Mouse (Mus musculus) hindbrain, embryonic 10.5 days (tissue): Measurements from ENCODE around the gene Brip1. TPM values are rescaled to one million over a fixed set of nuclear protein-coding genes. Genes with fewer than 3 reads are reported as not detected.

ENCODE experiments used
- DNase-seq: peaks from one replicate; pipeline ENCODE4 v3.0.0-alpha.2; 2017; ENCODE audit warnings: low spot score
- H3K27ac ChIP-seq: fragments of 300-500 bp; sonication (generic); 2 replicates; pipeline ENCODE4 v1.5.1; 2016; ENCODE audit warnings: mild to moderate bottlenecking, moderate library complexity
- H3K27me3 ChIP-seq: fragments of 300-500 bp; sonication (generic); 2 replicates; pipeline ENCODE4 v1.6.1; 2016; ENCODE audit warnings: mild to moderate bottlenecking; ENCODE audit not compliant: poor library complexity, insufficient read depth, severe bottlenecking
- H3K36me3 ChIP-seq: fragments of 300-500 bp; sonication (generic); 2 replicates; pipeline ENCODE4 v1.6.1; 2016; ENCODE audit warnings: mild to moderate bottlenecking, moderate library complexity
- H3K4me1 ChIP-seq: fragments of 300-500 bp; sonication (generic); replicated peaks from 2 replicates; pipeline ENCODE4 v1.6.1; 2016; ENCODE audit warnings: mild to moderate bottlenecking
- H3K4me3 ChIP-seq: fragments of 300-500 bp; sonication (generic); 2 replicates; pipeline ENCODE4 v1.5.1; 2016; ENCODE audit warnings: mild to moderate bottlenecking, moderate library complexity
- H3K9me3 ChIP-seq: fragments of 300-500 bp; sonication (generic); 2 replicates; pipeline ENCODE4 v1.6.1; 2016; ENCODE audit warnings: mild to moderate bottlenecking, moderate library complexity
- WGBS: fragments of 180-500 bp; shearing (Covaris S2); methylation state at CpG from one replicate; pipeline ENCODE4 v1.1.7; 2016; 5-methylcytosine and 5-hydroxymethylcytosine counted together
- polyA plus RNA-seq: library from polyadenylated mRNA; unstranded; fragments of >200 nt; fragmentation: Nextera tagmentation; extraction: Ambion mirVana; gene quantifications from 2 replicates; pipeline ENCODE4 v1.2.1, GENCODE M21; 2016

Gene Brip1
- polyA plus RNA-seq, 1 experiment from 2014 or later: 8.7 TPM

DNA sequence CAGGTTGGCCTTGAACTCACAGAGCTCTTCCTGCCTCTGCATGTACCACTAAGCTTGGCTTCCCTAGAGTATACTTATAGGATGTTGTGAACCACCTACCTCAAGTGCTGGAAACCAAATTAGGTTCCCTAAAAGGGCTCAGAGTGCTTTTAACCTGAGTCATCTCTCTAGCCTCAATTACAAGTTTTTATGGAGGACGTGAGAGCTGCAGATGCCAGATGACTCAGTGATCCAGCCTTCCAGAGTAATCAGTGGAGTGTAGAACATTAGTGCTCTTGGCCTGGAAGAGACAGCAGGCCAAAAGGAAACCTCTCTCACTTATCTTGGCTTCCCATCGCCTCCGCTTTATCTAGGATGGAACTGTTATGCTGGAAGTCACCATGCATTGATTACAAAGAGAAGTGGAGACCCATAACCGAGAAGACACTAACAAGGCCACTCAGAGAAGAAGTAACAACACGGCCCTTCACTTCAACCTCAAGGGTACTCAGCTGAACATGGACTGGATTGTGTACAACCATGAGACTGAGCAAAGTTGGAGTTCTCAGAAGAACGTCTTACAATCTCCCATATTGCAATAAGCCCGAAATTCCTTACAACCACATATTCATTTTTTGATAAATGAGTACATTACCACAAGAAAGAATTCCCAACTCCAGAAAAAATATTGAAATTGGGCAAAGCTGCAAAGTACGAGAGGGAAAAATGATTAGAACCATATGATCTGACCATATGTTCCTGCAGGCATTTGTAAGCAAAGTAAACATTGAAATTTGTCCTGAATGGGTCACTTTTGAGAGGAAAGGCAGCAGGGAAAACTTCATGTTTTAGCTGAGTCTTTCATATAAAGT, 150.3 kb downstream of the Brip1 start:
- no peaks in the 10 kb centered on the region for H3K27me3 ChIP-seq
- no peak overlapping the region for H3K4me3 ChIP-seq
- H3K4me1 ChIP-seq: peaks cover 10% of the 10 kb centered on the region
- DNase-seq: no peak
- H3K9me3 ChIP-seq: no peaks in the 10 kb centered on the region
- WGBS: 85% methylated on average over 8 of the region's 8 CpGs
- no peaks in the 10 kb centered on the region for H3K36me3 ChIP-seq
- peak overlapping the region; percentile 64; the same call in 1 of the 2 replicates for H3K27ac ChIP-seq

DNA sequence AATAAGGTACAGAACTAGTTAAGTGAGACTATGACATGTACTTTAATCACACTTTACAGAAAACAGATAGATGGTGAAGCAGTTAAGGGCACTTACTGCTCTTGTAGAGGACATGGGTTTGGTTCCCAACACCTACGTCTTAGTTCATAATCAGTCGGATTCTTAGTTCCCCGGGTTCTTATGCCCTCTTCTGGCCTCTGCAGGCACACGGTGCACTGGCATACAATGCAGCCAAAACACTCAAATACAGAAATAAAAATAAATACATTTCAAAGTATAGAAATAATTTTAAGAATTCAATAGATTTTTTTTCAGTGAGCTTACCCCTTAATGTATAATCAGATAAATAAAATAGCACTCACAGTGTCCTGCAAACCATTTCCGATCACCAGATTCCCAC, 161.0 kb downstream of the Brip1 start:
- H3K27ac ChIP-seq: no peak overlapping the region
- DNase-seq: no peak
- no peaks in the 10 kb centered on the region for H3K9me3 ChIP-seq
- no peaks in the 10 kb centered on the region for H3K27me3 ChIP-seq
- WGBS: 80% methylated on average over 5 of the region's 5 CpGs
- H3K4me1 ChIP-seq: no peaks in the 10 kb centered on the region
- H3K36me3 ChIP-seq: no peaks in the 10 kb centered on the region
- no peak overlapping the region for H3K4me3 ChIP-seq

GRCm38 (mm10) chr11:86039355-86039754, 161.6 kb downstream of the Brip1 start:
- no peaks in the 10 kb centered on the region for H3K4me1 ChIP-seq
- H3K36me3 ChIP-seq: no peaks in the 10 kb centered on the region
- H3K27me3 ChIP-seq: no peaks in the 10 kb centered on the region
- H3K9me3 ChIP-seq: no peaks in the 10 kb centered on the region
- whole genome bisulfite sequencing: 77% methylated on average over 8 of the region's 8 CpGs
- H3K27ac ChIP-seq: no peak overlapping the region
- DNase-seq: no peak
- no peak overlapping the region for H3K4me3 ChIP-seq

DNA sequence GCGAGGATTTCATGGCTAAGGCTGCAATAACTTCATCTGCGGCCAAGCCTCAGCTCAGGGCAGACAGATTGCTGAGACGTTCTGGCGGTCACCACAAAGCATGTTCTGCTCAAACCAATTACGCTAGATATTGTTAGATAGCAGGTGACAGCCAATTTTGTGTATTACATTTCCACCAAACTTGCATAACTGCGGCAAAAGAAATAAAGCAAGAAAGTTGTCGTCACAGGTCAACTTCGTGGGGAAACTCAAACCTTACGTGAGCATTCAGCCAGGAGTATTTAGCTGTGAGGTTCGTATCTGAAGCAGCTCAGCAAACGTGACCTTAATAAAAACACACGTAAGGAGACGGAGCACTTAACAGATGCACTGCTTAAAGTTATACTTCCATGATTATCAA, 162.3 kb downstream of the Brip1 start:
- Histone ChIP-seq H3K4me1 (no peaks in the 10 kb centered on the region), H3K4me3 (no peak overlapping the region), H3K27ac (no peak overlapping the region), H3K27me3 (no peaks in the 10 kb centered on the region), H3K9me3 (no peaks in the 10 kb centered on the region), H3K36me3 (no peaks in the 10 kb centered on the region)
- 88% methylated on average over 13 of the region's 13 CpGs for WGBS
- no peak for DNase-seq

GRCm38 (mm10) chr11:86032910-86033309, 168.1 kb downstream of the Brip1 start:
- Histone ChIP-seq H3K9me3 (no peaks in the 10 kb centered on the region), H3K36me3 (no peaks in the 10 kb centered on the region), H3K27ac (no peak overlapping the region), H3K4me3 (no peak overlapping the region), H3K27me3 (no peaks in the 10 kb centered on the region), H3K4me1 (no peaks in the 10 kb centered on the region)
- DNase-seq: no peak
- WGBS: 78% methylated on average over 4 of the region's 4 CpGs

DNA sequence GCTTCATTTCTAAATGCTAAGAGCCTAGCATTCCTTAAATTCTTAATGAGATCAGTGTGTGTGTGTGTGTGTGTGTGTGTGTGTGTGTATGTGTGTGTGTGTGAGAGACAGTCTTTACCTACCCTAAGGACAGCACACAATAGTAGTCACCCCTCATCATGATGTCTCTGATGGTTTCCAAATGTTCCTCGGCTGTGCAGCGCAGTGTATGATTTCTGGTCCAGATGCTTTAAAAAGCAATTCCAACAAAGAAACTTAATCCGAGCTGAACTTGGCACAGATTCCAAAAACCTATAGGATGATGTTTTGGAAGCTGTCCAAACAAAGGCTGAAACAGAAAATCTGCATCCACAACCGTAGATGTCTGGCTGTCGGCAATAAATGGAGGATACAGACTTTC, 173.0 kb downstream of the Brip1 start:
- Histone ChIP-seq H3K9me3 (no peaks in the 10 kb centered on the region), H3K36me3 (no peaks in the 10 kb centered on the region), H3K27me3 (no peaks in the 10 kb centered on the region), H3K27ac (no peak overlapping the region), H3K4me1 (peaks cover 14% of the 10 kb centered on the region), H3K4me3 (no peak overlapping the region)
- WGBS: 85% methylated on average over 5 of the region's 5 CpGs
- DNase-seq: no peak

GRCm38 (mm10) chr11:86026556-86027194, 174.3 kb downstream of the Brip1 start:
- no peak overlapping the region for H3K4me3 ChIP-seq
- WGBS: 26% methylated on average over 7 of the region's 7 CpGs
- no peaks in the 10 kb centered on the region for H3K27me3 ChIP-seq
- DNase-seq: peak; percentile 16
- no peaks in the 10 kb centered on the region for H3K9me3 ChIP-seq
- no peaks in the 10 kb centered on the region for H3K36me3 ChIP-seq
- peak overlapping the region; percentile 50; the same call in 1 of the 2 replicates for H3K27ac ChIP-seq
- H3K4me1 ChIP-seq: peaks cover 18% of the 10 kb centered on the region

DNA sequence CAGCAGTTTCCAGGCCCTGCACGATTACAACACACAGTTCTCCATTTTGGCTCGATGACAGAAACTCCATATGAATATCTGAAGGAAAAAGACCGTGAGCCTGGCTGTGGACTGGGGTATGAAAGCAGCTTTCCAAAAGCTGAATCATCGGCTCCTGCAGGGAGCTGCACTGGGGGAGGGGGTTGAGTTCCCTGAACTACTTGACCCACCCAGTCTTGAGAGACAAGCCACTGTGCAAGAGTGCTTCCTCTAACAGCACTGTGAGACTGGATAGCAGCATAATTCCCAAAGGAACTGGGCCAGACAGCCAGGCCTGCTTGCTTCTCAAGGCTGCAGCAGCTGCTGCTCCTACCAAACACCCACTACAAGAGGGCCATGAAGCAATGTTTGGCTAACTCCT, 178.6 kb downstream of the Brip1 start:
- no peaks in the 10 kb centered on the region for H3K27me3 ChIP-seq
- 82% methylated on average over 4 of the region's 4 CpGs for WGBS
- H3K9me3 ChIP-seq: no peaks in the 10 kb centered on the region
- no peaks in the 10 kb centered on the region for H3K36me3 ChIP-seq
- H3K4me3 ChIP-seq: no peak overlapping the region
- peaks cover 22% of the 10 kb centered on the region for H3K4me1 ChIP-seq
- no peak for DNase-seq
- 0 out of 2 replicates have a peak overlapping the region, but pooled peaks have one; percentile 23 for H3K27ac ChIP-seq

- no peak for DNase-seq
- Histone ChIP-seq H3K27ac (no peak overlapping the region), H3K4me1 (peaks cover 13% of the 10 kb centered on the region), H3K36me3 (no peaks in the 10 kb centered on the region), H3K9me3 (no peaks in the 10 kb centered on the region), H3K27me3 (no peaks in the 10 kb centered on the region), H3K4me3 (no peak overlapping the region)
- WGBS: 61% methylated on average over 1 of the region's 1 CpGs
Measured at GRCm38 (mm10) chr11:86020033-86020432, 181.0 kb downstream of the Brip1 start.

DNA sequence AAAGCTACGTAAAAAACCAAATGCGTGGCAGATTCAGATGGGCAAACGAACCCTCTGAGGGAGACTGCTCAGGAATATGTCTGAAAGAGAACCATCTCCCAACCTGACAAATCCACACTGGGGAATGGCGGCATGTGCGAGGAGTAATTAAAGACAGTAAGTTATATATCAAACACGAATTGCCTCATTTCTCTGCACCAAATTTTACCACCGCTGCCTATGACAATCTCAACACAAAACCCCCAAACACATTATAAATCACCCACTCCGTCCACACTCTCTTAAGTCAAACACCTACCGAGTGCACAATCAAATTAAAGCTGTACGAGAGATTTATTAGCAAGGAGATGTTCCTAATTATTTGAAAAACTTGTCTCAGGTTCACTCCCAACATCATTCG, 184.8 kb downstream of the Brip1 start:
- DNase-seq: no peak
- no peaks in the 10 kb centered on the region for H3K27me3 ChIP-seq
- H3K36me3 ChIP-seq: no peaks in the 10 kb centered on the region
- H3K27ac ChIP-seq: no peak overlapping the region
- H3K4me3 ChIP-seq: no peak overlapping the region
- no peaks in the 10 kb centered on the region for H3K9me3 ChIP-seq
- peaks cover 8% of the 10 kb centered on the region; the same call in 1 of the 2 replicates for H3K4me1 ChIP-seq
- WGBS: 90% methylated on average over 11 of the region's 11 CpGs

DNA sequence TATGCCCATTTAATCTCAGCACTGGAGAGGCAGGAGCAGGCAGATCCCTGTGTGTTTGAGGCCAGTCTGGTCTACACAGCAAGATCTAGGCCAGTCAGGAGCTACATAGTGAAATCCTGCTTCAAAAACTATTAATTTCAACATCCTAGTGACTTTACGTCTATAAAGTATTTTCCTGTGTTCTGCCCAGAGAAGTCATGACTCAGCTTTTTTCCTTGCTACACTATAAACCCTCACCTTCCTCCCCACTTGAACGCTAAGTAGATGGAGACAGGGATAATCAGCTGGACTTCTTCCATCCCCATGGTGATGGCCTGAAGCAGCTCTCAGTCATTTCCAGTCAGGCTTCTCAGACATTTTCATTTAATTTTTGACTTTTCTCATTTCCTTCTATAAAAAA, 187.9 kb downstream of the Brip1 start:
- 83% methylated on average over 2 of the region's 2 CpGs for WGBS
- H3K9me3 ChIP-seq: no peaks in the 10 kb centered on the region
- peaks cover 8% of the 10 kb centered on the region; the same call in 1 of the 2 replicates for H3K4me1 ChIP-seq
- no peak for DNase-seq
- H3K27ac ChIP-seq: no peak overlapping the region
- H3K4me3 ChIP-seq: no peak overlapping the region
- H3K36me3 ChIP-seq: no peaks in the 10 kb centered on the region
- H3K27me3 ChIP-seq: no peaks in the 10 kb centered on the region

DNA sequence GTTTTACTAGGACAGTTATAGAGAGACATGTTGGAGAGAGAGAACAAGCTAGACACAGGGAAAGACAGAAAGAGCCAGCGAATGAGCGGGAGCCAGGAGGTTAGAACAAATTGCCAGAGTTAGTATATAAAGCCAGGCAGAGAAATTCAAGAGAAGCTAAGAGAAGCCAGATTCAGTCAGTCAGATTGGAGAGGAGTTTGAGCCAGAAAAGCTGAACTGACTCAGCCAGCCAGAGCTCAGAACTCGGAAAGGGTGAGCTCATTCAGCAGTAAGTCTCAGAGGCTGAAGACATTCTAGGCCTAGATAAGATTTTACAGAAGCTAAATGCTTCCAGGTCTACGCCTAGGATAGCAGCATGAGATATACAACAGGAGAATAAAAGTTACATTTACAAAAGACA, 190.5 kb downstream of the Brip1 start:
- H3K4me3 ChIP-seq: no peak overlapping the region
- 90% methylated on average over 4 of the region's 4 CpGs for whole genome bisulfite sequencing
- no peaks in the 10 kb centered on the region for H3K27me3 ChIP-seq
- H3K36me3 ChIP-seq: no peaks in the 10 kb centered on the region
- no peak overlapping the region for H3K27ac ChIP-seq
- H3K4me1 ChIP-seq: no peaks in the 10 kb centered on the region
- no peak for DNase-seq
- no peaks in the 10 kb centered on the region for H3K9me3 ChIP-seq

- H3K9me3 ChIP-seq: no peaks in the 10 kb centered on the region
- H3K4me3 ChIP-seq: no peak overlapping the region
- no peaks in the 10 kb centered on the region for H3K27me3 ChIP-seq
- no peak for DNase-seq
- no peaks in the 10 kb centered on the region for H3K4me1 ChIP-seq
- no peaks in the 10 kb centered on the region for H3K36me3 ChIP-seq
- 83% methylated on average over 10 of the region's 10 CpGs for WGBS
- no peak overlapping the region for H3K27ac ChIP-seq
Measured at GRCm38 (mm10) chr11:86008211-86008905, 192.6 kb downstream of the Brip1 start.
